ENCODE assay signal across 8 mouse cellular contexts in genomic region chr10:117708856-117709255, GRCm38 (mm10). TPM values are rescaled to one million over a fixed set of nuclear protein-coding genes. Genes with fewer than 3 reads are reported as not detected.
DNase-seq lines count a peak whose midpoint lies in the region; ATAC-seq and TF ChIP-seq lines count a peak whose summit lies in the region.

No protein-coding gene starts in this region.

- H3K9ac ChIP-seq in heart, embryonic 15.5 days: peak overlapping the region; percentile 34; the same call in 1 of the 2 replicates

- H3K27me3 ChIP-seq in E14TG2a.4 (ENCODE audit: insufficient read depth, low read length): no peaks in the 10 kb centered on the region
- H3K27me3 ChIP-seq in heart, embryonic 15.5 days: no peaks in the 10 kb centered on the region

- H3K4me3 ChIP-seq in gastrocnemius, adult 2 months: peak overlapping the region; percentile 81
- H3K4me3 ChIP-seq in E14TG2a.4 (replicated peaks; ENCODE audit: low read length): peak overlapping the region; percentile 98
- peak overlapping the region; percentile 91 for H3K4me3 ChIP-seq in heart, embryonic 15.5 days
- H3K4me3 ChIP-seq in macrophage (ENCODE audit: inconsistent target): peak overlapping the region; percentile 88

- no peak for TF ChIP-seq CTCF in gastrocnemius, adult 2 months (IDR thresholded peaks at IDR 0.05)
- TF ChIP-seq CTCF in E14TG2a.4 (conservative IDR thresholded peaks at IDR 0.05; ENCODE audit: low read length): no peak

- H3K79me2 ChIP-seq in macrophage (ENCODE audit: inconsistent target): peaks cover 61% of the 10 kb centered on the region

- peaks cover 51% of the 10 kb centered on the region for H3K36me3 ChIP-seq in E14TG2a.4 (ENCODE audit: insufficient read depth, low read length)
- H3K36me3 ChIP-seq in heart, embryonic 15.5 days: peaks cover 26% of the 10 kb centered on the region
- peaks cover 27% of the 10 kb centered on the region for H3K36me3 ChIP-seq in macrophage (ENCODE audit: inconsistent target)

- intact Hi-C loops in gastrocnemius, adult 2 months (cut with DNase I): loop anchor here (10.0 kb wide), 2 partner anchors 344 to 484 kb away; partner anchors contain the start of gene Yeats4

- no peak for ATAC-seq in heart, embryonic 15.5 days (replicated peaks; ENCODE audit: insufficient number of reproducible peaks, insufficient read depth, low FRiP score, low read depth)
- ATAC-seq in monocyte, adult 5-6 weeks (replicated peaks; ENCODE audit: insufficient number of reproducible peaks, low FRiP score, low TSS enrichment, poor library complexity, severe bottlenecking): no peak

- H3K27ac ChIP-seq in gastrocnemius, adult 2 months: peak overlapping the region; percentile 95
- H3K27ac ChIP-seq in heart, embryonic 15.5 days: no peak overlapping the region
- peak overlapping the region; percentile 81 for H3K27ac ChIP-seq in macrophage

- H3K9me3 ChIP-seq in E14TG2a.4 (ENCODE audit: low read length): no peaks in the 10 kb centered on the region
- no peaks in the 10 kb centered on the region for H3K9me3 ChIP-seq in heart, embryonic 15.5 days (replicated peaks)

- peaks cover 77% of the 10 kb centered on the region for H3K4me1 ChIP-seq in E14TG2a.4 (replicated peaks; ENCODE audit: low read depth, low read length)
- H3K4me1 ChIP-seq in heart, embryonic 15.5 days (replicated peaks): peaks cover 22% of the 10 kb centered on the region

- no peak for DNase-seq in gastrocnemius, adult 2 months
- no peak for DNase-seq in gastrocnemius, postnatal 10 days
- no peak for DNase-seq in ovary, postnatal 10 days (ENCODE audit: low spot score)
- no peak for DNase-seq in kidney, adult 18-20 months

- H3K4me2 ChIP-seq in heart, embryonic 15.5 days: peak overlapping the region; percentile 69

- 74% methylated on average over 9 of the region's 9 CpGs for WGBS in heart, embryonic 15.5 days
- 31% methylated on average over 8 of the region's 9 CpGs for WGBS in macrophage (ENCODE audit: missing documents)

RNA-seq across cellular contexts. Expression of gene Mdm2, which starts 1.7 kb away (rescaled TPM):
- 10 to 100 TPM; 49.2 to 49.8 TPM for total RNA-seq in gastrocnemius, adult 2 months (2021)
- 10 to 100 TPM; 34.1 to 36.4 TPM for total RNA-seq in gastrocnemius, postnatal 10 days (2021)
- 39.0 and 46.7 TPM in 2 replicates for polyA plus RNA-seq in heart, embryonic 15.5 days (2015; fragmentation: Nextera tagmentation; extraction: Ambion mirVana)
- total RNA-seq in macrophage (2018; cell fraction: chromatin; rRNA removed): 1,000 to 10,000 TPM in 12 of 26 experiments, 100 to 1,000 TPM in 14; 488 to 3,376 (median 837) TPM
- 100 to 1,000 TPM in 16 of 26 experiments, 10 to 100 TPM in 10; 72.5 to 455 (median 128) TPM for total RNA-seq in macrophage (2018; cell fraction: cytosol; rRNA removed)
- 1,000 to 10,000 TPM in 7 of 26 experiments, 100 to 1,000 TPM in 19; 303 to 1,681 (median 684) TPM for total RNA-seq in macrophage (2018; cell fraction: nucleus; rRNA removed)
- 68.8 to 97.8 TPM (median 84.1 TPM) in 3 replicates for polyA plus RNA-seq in macrophage (2018)
- 159 to 175 TPM (median 170 TPM) in 3 replicates for total RNA-seq in monocyte, adult 5-6 weeks (2017)

RNA-seq across cellular contexts. Expression of gene Slc35e3, which starts 37.3 kb away (rescaled TPM):
- 1 to 10 TPM; 4.6 to 5.1 TPM for total RNA-seq in gastrocnemius, adult 2 months (2021)
- total RNA-seq in gastrocnemius, postnatal 10 days (2021): 1 to 10 TPM; 6.9 to 8.0 TPM
- 7.1 and 8.9 TPM in 2 replicates for polyA plus RNA-seq in heart, embryonic 15.5 days (2015; fragmentation: Nextera tagmentation; extraction: Ambion mirVana)
- 10 to 100 TPM in 9 of 26 experiments, 1 to 10 TPM in 17; 5.3 to 16.2 (median 8.5) TPM for total RNA-seq in macrophage (2018; cell fraction: chromatin; rRNA removed)
- total RNA-seq in macrophage (2018; cell fraction: cytosol; rRNA removed): 10 to 100 TPM in 7 of 26 experiments, 1 to 10 TPM in 19; 6.6 to 12.5 (median 8.7) TPM
- total RNA-seq in macrophage (2018; cell fraction: nucleus; rRNA removed): 10 to 100 TPM in 25 of 26 experiments, 1 to 10 TPM in 1; 9.2 to 24.5 (median 13.9) TPM
- 6.8 to 12.7 TPM (median 9.9 TPM) in 3 replicates for polyA plus RNA-seq in macrophage (2018)
- total RNA-seq in monocyte, adult 5-6 weeks (2017): 18.0 to 20.6 TPM (median 20.0 TPM) in 3 replicates
